Mouse (Mus musculus) bone marrow, adult 2 months (tissue): ENCODE measurements at regions not wholly inside any gene's neighbourhood (a gene's known extent, or its start where the extent isn't known, plus 50 kb on each side); places are given as distances from the start of the nearest gene placed in this dataset.

Experiments
- CTCF ChIP-seq: fragments of 200-500 bp; IDR thresholded peaks from 2 replicates; pipeline ENCODE4 v1.5.1; 2011; ENCODE audit warnings: low read length, control low read depth; ENCODE audit not compliant: control insufficient read depth, insufficient read depth
- POLR2A ChIP-seq: fragments of 200-500 bp; IDR thresholded peaks from 2 replicates; pipeline ENCODE4 v1.6.1; 2011; ENCODE audit warnings: low read depth, mild to moderate bottlenecking, control low read depth, low read length, borderline replicate concordance; ENCODE audit not compliant: control insufficient read depth

GRCm38 (mm10) chr16:76938128-76938527 is 75.4 kb upstream of the Usp25 start:
- no peak for TF ChIP-seq POLR2A
- TF ChIP-seq CTCF, result no peak
